Mouse (Mus musculus) spleen, adult 2 months (tissue): ENCODE results near the gene Amz2.

Experiments
- CTCF ChIP-seq: fragments of 200-500 bp; IDR thresholded peaks from 2 replicates; pipeline ENCODE4 v1.5.1; 2011; ENCODE audit warnings: mild to moderate bottlenecking, inconsistent platforms; ENCODE audit not compliant: insufficient read depth, insufficient read length, insufficient replicate concordance; ENCODE audit errors: extremely low read depth
- POLR2A ChIP-seq: fragments of 200-500 bp; IDR thresholded peaks from 2 replicates; pipeline ENCODE4 v1.6.1; 2011; ENCODE audit warnings: low read depth, low read length, inconsistent platforms

- no peak for TF ChIP-seq POLR2A
- TF ChIP-seq CTCF, result no peak
These were observed 41.2 kb downstream of the Amz2 start for GRCm38 (mm10) chr11:109466987-109467386.
